Mouse (Mus musculus): ENCODE results near the gene St8sia1. TPM values are rescaled to one million over a fixed set of nuclear protein-coding genes. Genes with fewer than 3 reads are reported as not detected.
A peak's percentile ranks its signal among the peaks of the same experiment; 100 is the strongest.

Gene St8sia1
- polyA plus RNA-seq, 1 experiment, result 0.12 TPM

GRCm38 (mm10) chr6:142802617-142803525 lies 161.4 kb downstream of the St8sia1 start:
- no peak for DNase-seq (ENCODE audit: low read depth, low spot score)
- WGBS, result 37% methylated on average over 11 of the region's 11 CpGs

- 83% methylated on average over 5 of the region's 5 CpGs for WGBS
- DNase-seq (ENCODE audit: low read depth, low spot score), result no peak
Measured at GRCm38 (mm10) chr6:142801687-142802086, 162.6 kb downstream of the St8sia1 start.

DNA sequence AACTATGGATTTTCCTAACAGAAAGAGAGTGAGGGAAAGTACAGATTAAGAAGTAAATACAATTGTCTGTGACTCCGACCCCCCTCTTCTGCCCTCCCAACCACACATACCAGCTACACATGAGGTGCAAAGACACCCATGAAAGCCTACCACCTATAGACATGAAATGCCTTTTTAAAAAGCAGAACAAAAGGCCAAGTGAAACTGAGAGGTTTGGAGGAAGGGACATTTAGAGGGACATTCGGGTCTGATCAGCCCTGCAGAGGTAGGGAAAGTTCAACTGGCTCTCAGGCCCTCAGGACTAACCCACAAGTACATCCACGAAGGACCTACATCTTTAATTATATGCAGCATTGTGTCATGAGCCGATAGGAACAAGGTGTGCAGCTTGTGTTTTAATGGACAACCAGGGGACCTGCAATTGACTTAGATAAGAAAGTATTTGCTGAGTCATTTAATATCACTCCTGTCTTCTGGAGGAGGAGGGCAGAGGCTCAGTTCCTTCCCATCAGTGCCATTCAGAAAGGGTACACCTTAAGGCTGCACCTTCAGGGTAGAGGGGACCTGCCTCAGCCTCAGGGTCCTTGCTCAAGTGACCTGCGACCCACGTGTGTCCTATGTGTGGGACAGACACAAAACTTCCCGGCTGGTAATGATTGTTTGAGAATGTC lies 164.4 kb downstream of the St8sia1 start:
- WGBS, result 49% methylated on average over 7 of the region's 7 CpGs
- no peak for DNase-seq (ENCODE audit: low read depth, low spot score)

GRCm38 (mm10) chr6:142798837-142799236 lies 165.4 kb downstream of the St8sia1 start:
- no peak for DNase-seq (ENCODE audit: low read depth, low spot score)
- WGBS, result 62% methylated on average over 9 of the region's 9 CpGs

- no peak for DNase-seq (ENCODE audit: low read depth, low spot score)
- 85% methylated on average over 1 of the region's 1 CpGs for WGBS
Measured at GRCm38 (mm10) chr6:142797996-142798395, 166.3 kb downstream of the St8sia1 start.

DNA sequence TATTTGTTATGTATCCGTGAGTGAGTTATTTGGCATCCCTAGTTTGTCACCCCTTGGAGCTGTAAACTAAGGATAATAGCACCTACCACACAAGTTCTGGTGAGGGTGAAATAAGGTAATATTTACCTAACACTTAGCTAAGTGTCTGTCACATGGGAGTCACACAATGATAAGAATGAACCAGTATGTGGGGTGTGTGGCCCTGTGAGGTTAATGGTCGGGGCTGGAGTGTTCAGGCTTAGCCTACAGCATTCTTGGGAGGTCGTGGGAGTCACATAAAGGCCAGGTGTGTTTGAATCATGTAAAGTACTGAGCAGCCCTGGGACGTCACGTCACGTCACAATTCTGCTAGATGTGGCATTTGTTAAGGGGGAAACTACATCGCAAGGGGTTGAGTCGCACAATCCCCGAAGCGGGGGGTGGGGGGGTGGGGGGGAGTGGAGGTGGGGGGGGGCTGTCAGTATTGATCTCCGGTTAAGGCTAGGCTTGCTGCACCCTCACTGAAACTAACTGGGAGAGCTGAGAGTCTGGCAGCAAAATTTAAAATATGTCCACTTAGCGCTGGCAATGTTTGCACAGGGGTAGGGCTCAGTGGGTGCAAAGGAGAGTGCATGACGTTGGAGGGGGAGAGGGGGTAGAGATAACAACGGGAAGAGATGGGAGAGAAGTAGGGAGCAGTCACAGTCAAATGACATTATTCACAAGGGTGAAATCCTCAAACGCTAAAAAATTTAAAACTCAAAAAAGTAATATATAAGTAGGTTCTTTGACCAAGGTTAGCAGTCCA lies 168.4 kb downstream of the St8sia1 start:
- DNase-seq (ENCODE audit: low read depth, low spot score), result no peak
- WGBS, result 32% methylated on average over 15 of the region's 15 CpGs

- WGBS, result 83% methylated on average over 9 of the region's 9 CpGs
- no peak for DNase-seq (ENCODE audit: low read depth, low spot score)
Measured at GRCm38 (mm10) chr6:142795087-142795486, 169.2 kb downstream of the St8sia1 start.

- 69% methylated on average over 7 of the region's 7 CpGs for WGBS
- DNase-seq (ENCODE audit: low read depth, low spot score), result no peak
Measured at GRCm38 (mm10) chr6:142793468-142793867, 170.8 kb downstream of the St8sia1 start.

DNA sequence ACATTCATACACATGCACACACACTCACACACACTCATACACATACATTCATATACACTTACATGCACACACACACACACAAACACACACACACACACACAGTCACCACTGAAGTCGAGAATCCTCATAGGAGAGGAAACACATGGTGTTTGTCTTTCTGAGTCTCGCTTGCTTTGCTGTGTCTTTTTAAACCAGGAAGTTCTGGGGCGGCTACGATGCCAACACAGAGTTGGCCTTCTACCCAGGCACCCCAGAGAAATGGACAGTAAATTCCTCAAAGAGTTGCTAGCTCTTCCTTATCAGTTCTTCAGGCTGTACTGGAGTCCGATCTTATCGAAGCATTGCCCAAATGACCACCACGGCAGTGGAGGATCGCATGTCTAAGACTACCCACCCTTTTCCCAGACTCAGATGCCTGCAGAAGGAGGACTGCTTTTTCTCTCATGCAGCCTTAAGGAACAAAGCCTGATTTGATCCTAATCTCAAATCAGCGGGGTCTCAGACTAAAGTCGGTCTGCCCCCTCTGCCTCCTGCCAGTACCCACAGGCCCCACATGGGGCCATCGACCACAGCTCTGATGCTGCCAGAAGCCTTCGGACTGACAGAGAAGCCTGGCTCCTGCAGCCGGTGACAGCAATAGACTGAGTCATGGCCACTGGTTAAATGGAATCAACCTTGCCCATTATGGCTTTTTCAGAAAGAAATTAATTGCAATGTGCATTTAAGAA lies 171.8 kb downstream of the St8sia1 start:
- WGBS, result 46% methylated on average over 13 of the region's 13 CpGs
- DNase-seq (ENCODE audit: low read depth, low spot score), result no peak

DNA sequence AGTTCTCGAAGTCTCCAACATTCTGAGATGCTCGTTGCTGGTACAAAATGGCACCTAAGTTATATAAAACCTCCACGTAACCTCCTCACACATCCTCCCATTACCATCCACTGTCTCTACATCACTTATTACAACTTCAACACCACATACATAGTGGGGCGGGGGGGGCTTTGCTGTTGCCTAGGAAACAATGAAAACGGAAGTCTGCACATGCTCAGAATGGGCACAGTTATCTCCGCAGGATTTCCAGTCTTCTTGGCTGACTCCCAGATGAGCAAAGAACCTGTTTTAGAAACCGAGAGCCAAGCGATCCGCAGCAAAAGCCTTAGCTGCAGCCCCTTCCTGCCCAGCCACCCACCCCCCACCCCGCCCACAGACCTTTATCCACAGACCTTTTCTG lies 174.5 kb downstream of the St8sia1 start:
- no peak for DNase-seq (ENCODE audit: low read depth, low spot score)

GRCm38 (mm10) chr6:142788042-142788987 lies 175.9 kb downstream of the St8sia1 start:
- DNase-seq (ENCODE audit: low read depth, low spot score), result no peak
- 49% methylated on average over 18 of the region's 18 CpGs for WGBS

More for the DNA sequence above, 174.5 kb downstream of the St8sia1 start:
- WGBS, result 84% methylated on average over 10 of the region's 10 CpGs

- WGBS, result 87% methylated on average over 21 of the region's 21 CpGs
- no peak for DNase-seq (ENCODE audit: low read depth, low spot score)
Measured at GRCm38 (mm10) chr6:142786106-142786505, 178.1 kb downstream of the St8sia1 start.

DNA sequence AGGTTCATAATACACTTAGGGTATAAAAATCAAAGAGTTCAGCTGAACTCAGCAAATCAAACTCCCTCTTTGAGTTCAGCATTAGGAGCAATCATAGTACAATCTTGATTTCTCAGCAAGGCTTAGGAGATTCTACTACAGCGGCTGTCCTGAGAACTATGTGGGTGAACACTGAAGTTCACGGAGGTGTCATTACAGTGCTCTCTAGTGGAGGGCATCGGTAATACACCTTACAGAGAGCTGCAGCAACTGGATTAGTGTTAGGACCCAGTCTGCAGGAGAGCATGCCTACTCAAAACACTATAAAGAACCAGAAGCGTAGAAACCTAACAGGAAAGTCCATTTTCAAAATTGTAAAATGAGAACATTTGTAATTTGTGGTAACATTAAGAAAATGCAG lies 178.9 kb downstream of the St8sia1 start:
- peak; percentile 29 for DNase-seq (ENCODE audit: low read depth, low spot score)
- 16% methylated on average over 4 of the region's 4 CpGs for WGBS

DNA sequence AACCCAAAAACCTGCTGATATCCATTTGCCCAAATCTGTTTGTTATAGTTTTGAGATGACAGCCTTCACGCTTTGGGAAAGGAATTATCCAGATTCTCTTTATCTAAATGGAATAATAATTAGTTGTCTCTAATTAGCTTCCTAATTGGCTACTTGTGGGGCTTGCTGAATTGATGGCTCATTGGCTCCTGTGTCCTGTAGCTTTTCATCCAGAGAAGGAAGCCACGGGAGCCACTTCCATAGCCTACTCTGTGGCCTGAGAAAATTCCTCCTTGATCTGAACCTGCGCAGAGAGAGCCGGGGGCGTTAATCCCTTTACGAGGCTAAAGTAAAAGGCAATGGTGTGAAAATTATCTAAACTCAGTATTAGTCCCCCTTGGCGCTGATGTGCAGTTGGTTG lies 183.0 kb downstream of the St8sia1 start:
- no peak for DNase-seq (ENCODE audit: low read depth, low spot score)
- 74% methylated on average over 7 of the region's 7 CpGs for WGBS

- WGBS, result 89% methylated on average over 4 of the region's 4 CpGs
- no peak for DNase-seq (ENCODE audit: low read depth, low spot score)
Measured at GRCm38 (mm10) chr6:142780574-142781033, 183.6 kb downstream of the St8sia1 start.

- DNase-seq (ENCODE audit: low read depth, low spot score), result no peak
- 72% methylated on average over 14 of the region's 14 CpGs for WGBS
Measured at GRCm38 (mm10) chr6:142779812-142780573, 184.3 kb downstream of the St8sia1 start.

DNA sequence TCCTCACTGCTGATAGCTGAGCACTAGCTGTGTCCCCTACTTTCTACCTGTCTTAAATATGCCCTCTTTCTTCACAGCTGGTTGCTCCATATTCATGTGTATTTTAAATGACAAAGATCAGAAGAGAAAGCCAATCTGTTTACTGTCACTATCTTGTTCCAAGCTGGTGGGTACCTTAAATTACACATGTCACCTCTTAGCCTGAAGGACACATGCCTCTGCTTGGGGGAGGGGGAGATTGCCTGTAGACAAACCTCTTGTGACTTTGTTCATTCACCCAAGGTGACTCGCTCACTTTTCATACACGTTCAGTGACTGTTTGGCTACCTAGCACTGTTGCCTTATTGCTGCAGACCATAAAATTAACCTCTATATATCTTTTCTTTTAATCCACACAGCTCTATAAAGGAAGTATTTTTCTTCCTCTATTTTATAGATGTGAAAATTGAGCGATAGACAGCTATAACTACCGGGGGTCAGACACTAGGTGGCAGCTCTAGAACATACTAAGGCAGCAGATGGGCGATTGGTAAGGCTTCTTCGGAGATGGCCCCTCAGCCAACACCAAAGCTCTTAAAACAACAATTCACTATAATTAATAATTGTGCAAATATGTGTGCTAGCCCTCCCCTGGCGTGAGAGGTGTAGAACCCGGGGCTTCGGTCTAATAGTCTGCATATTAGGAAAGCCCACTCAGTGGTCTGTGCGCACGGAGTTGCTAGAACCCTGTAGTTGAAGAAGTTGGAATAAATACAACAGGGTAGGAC lies 185.0 kb downstream of the St8sia1 start:
- DNase-seq (ENCODE audit: low read depth, low spot score), result no peak
- WGBS, result 43% methylated on average over 11 of the region's 11 CpGs
